Mouse (Mus musculus) hindbrain, embryonic 16.5 days (tissue): ENCODE data around the gene Lyl1. TPM values are rescaled to one million over a fixed set of nuclear protein-coding genes. Genes with fewer than 3 reads are reported as not detected.
"Not testable (repeated sequence)": the region's sequence is repeated elsewhere in the genome, so short reads cannot be mapped to it uniquely, and the experiment has no call there.

Experiments
- ATAC-seq: fragments of 200-750 bp; cut with Nextera tagmentation; 2 replicates; pipeline ENCODE4 v1.8.0; 2017; ENCODE audit warnings: moderate TSS enrichment, moderate library complexity
- H3K27ac ChIP-seq: fragments of 300-500 bp; sonication (generic); 2 replicates; pipeline ENCODE4 v1.5.1; 2014; ENCODE audit warnings: low read depth, mild to moderate bottlenecking, control low read depth, low read length, moderate library complexity
- H3K27me3 ChIP-seq: fragments of 300-500 bp; sonication (generic); replicated peaks from 2 replicates; pipeline ENCODE4 v1.6.1; 2014; ENCODE audit warnings: low read length; ENCODE audit not compliant: control insufficient read depth, insufficient read depth
- H3K36me3 ChIP-seq: fragments of 300-500 bp; sonication (generic); 2 replicates; pipeline ENCODE4 v1.6.1; 2014; ENCODE audit warnings: mild to moderate bottlenecking, low read length, moderate library complexity, mixed read lengths; ENCODE audit not compliant: control insufficient read depth, insufficient read depth
- H3K4me1 ChIP-seq: fragments of 300-500 bp; sonication (generic); 2 replicates; pipeline ENCODE4 v1.6.1; 2014; ENCODE audit warnings: low read depth, low read length; ENCODE audit not compliant: control insufficient read depth, insufficient read depth
- H3K4me2 ChIP-seq: fragments of 300-500 bp; sonication (generic); 2 replicates; pipeline ENCODE4 v1.6.1; 2014; ENCODE audit warnings: mild to moderate bottlenecking, low read length, control low read depth, moderate library complexity
- H3K4me3 ChIP-seq: fragments of 300-500 bp; sonication (generic); 2 replicates; pipeline ENCODE4 v1.5.1; 2014; ENCODE audit warnings: mild to moderate bottlenecking, low read length, control low read depth, moderate library complexity
- H3K9ac ChIP-seq: fragments of 300-500 bp; sonication (generic); 2 replicates; pipeline ENCODE4 v1.6.1; 2014; ENCODE audit warnings: low read depth, mild to moderate bottlenecking, control low read depth, low read length, moderate library complexity
- H3K9me3 ChIP-seq: fragments of 300-500 bp; sonication (generic); 2 replicates; pipeline ENCODE4 v1.6.1; 2014; ENCODE audit warnings: mild to moderate bottlenecking, low read length, moderate library complexity; ENCODE audit not compliant: control insufficient read depth
- WGBS: fragments of 180-500 bp; shearing (Covaris S2); extraction: QIAGEN DNeasy Blood & Tissue Kit; methylation state at CpG from one replicate; pipeline ENCODE4 v1.1.7; 2014; 5-methylcytosine and 5-hydroxymethylcytosine counted together
- polyA plus RNA-seq: library from polyadenylated mRNA; unstranded; fragments of >200 nt; fragmentation: Nextera tagmentation; extraction: Ambion mirVana; gene quantifications from 2 replicates; pipeline ENCODE4 v1.2.1, GENCODE M21; 2015

The Lyl1 gene
- polyA plus RNA-seq, 1 experiment from 2014 or later: 2.6 TPM

GRCm38 (mm10) chr8:84664566-84665384 lies 36.5 kb upstream of the Lyl1 start:
- 0 out of 2 replicates have a peak, but pooled peaks cover 2% of the 10 kb centered on the region for H3K27me3 ChIP-seq
- 0 out of 2 replicates have a peak, but pooled peaks cover 4% of the 10 kb centered on the region for H3K36me3 ChIP-seq
- no peaks in the 10 kb centered on the region for H3K9me3 ChIP-seq
- under 1% methylated on average over 29 of the region's 29 CpGs for WGBS
- peak; percentile 67 for ATAC-seq
- peaks cover 41% of the 10 kb centered on the region for H3K4me1 ChIP-seq
- H3K4me2 ChIP-seq: peak overlapping the region; percentile 79
- peak overlapping the region; percentile 67 for H3K4me3 ChIP-seq
- H3K27ac ChIP-seq: peak overlapping the region; percentile 90
- peak overlapping the region; percentile 74 for H3K9ac ChIP-seq

GRCm38 (mm10) chr8:84665385-84665893 lies 35.8 kb upstream of the Lyl1 start:
- H3K9me3 ChIP-seq: no peaks in the 10 kb centered on the region
- H3K4me1 ChIP-seq: peaks cover 35% of the 10 kb centered on the region
- H3K4me3 ChIP-seq: peak overlapping the region; percentile 67
- WGBS: 3% methylated on average over 14 of the region's 14 CpGs
- peak overlapping the region; percentile 74 for H3K9ac ChIP-seq
- peak overlapping the region; percentile 79 for H3K4me2 ChIP-seq
- H3K36me3 ChIP-seq: 0 out of 2 replicates have a peak, but pooled peaks cover 4% of the 10 kb centered on the region
- H3K27ac ChIP-seq: peak overlapping the region; percentile 90
- 0 out of 2 replicates have a peak, but pooled peaks cover 2% of the 10 kb centered on the region for H3K27me3 ChIP-seq
- ATAC-seq: peak; percentile 15

GRCm38 (mm10) chr8:84668081-84668480 lies 33.2 kb upstream of the Lyl1 start:
- H3K36me3 ChIP-seq: peaks cover 4% of the 10 kb centered on the region; the same call in 1 of the 2 replicates
- no peak overlapping the region for H3K4me2 ChIP-seq
- peaks cover 15% of the 10 kb centered on the region for H3K4me1 ChIP-seq
- no peak for ATAC-seq
- H3K9ac ChIP-seq: no peak overlapping the region
- H3K27ac ChIP-seq: no peak overlapping the region
- H3K4me3 ChIP-seq: no peak overlapping the region
- no peaks in the 10 kb centered on the region for H3K27me3 ChIP-seq
- no peaks in the 10 kb centered on the region for H3K9me3 ChIP-seq
- 63% methylated on average over 1 of the region's 1 CpGs for WGBS

- no peaks in the 10 kb centered on the region for H3K27me3 ChIP-seq
- H3K36me3 ChIP-seq: peaks cover 4% of the 10 kb centered on the region; the same call in 1 of the 2 replicates
- H3K9me3 ChIP-seq: no peaks in the 10 kb centered on the region
- ATAC-seq: no peak
- WGBS: 85% methylated on average over 6 of the region's 6 CpGs
- H3K4me3 ChIP-seq: no peak overlapping the region
- no peak overlapping the region for H3K4me2 ChIP-seq
- H3K27ac ChIP-seq: no peak overlapping the region
- H3K4me1 ChIP-seq: peaks cover 11% of the 10 kb centered on the region
- no peak overlapping the region for H3K9ac ChIP-seq
Measured at GRCm38 (mm10) chr8:84668731-84669485, 32.3 kb upstream of the Lyl1 start.

- not testable (repeated sequence) for H3K9me3 ChIP-seq, H3K4me2 ChIP-seq, H3K27ac ChIP-seq, H3K4me3 ChIP-seq, ATAC-seq, H3K9ac ChIP-seq, H3K27me3 ChIP-seq, H3K4me1 ChIP-seq
- peaks cover 13% of the 10 kb centered on the region for H3K36me3 ChIP-seq
- 91% methylated on average over 4 of the region's 5 CpGs for WGBS
Measured at GRCm38 (mm10) chr8:84670295-84671006, 30.8 kb upstream of the Lyl1 start.

- WGBS: 95% methylated on average over 5 of the region's 5 CpGs
Measured at GRCm38 (mm10) chr8:84677305-84677704, 24.0 kb upstream of the Lyl1 start.

GRCm38 (mm10) chr8:84681476-84681875 lies 19.8 kb upstream of the Lyl1 start:
- Histone ChIP-seq H3K9me3 (no peaks in the 10 kb centered on the region), H3K27me3 (no peaks in the 10 kb centered on the region), H3K4me1 (peaks cover 19% of the 10 kb centered on the region), H3K27ac (no peak overlapping the region), H3K36me3 (no peaks in the 10 kb centered on the region; the same call in 1 of the 2 replicates), H3K9ac (no peak overlapping the region), H3K4me2 (no peak overlapping the region), H3K4me3 (no peak overlapping the region)
- WGBS: 83% methylated on average over 2 of the region's 2 CpGs
- ATAC-seq: no peak

More at GRCm38 (mm10) chr8:84677305-84677704, 24.0 kb upstream of the Lyl1 start:
- Histone ChIP-seq H3K27ac (no peak overlapping the region), H3K36me3 (peaks cover 14% of the 10 kb centered on the region), H3K27me3 (no peaks in the 10 kb centered on the region), H3K4me2 (no peak overlapping the region), H3K4me1 (no peaks in the 10 kb centered on the region; the same call in 1 of the 2 replicates), H3K9ac (no peak overlapping the region), H3K4me3 (no peak overlapping the region), H3K9me3 (no peaks in the 10 kb centered on the region)
- ATAC-seq: no peak

GRCm38 (mm10) chr8:84682257-84682656 lies 19.0 kb upstream of the Lyl1 start:
- WGBS: 85% methylated on average over 2 of the region's 2 CpGs
- H3K9ac ChIP-seq: no peak overlapping the region
- peaks cover 21% of the 10 kb centered on the region for H3K4me1 ChIP-seq
- no peak overlapping the region for H3K27ac ChIP-seq
- no peaks in the 10 kb centered on the region for H3K9me3 ChIP-seq
- no peaks in the 10 kb centered on the region; the same call in 1 of the 2 replicates for H3K36me3 ChIP-seq
- H3K4me2 ChIP-seq: no peak overlapping the region
- H3K4me3 ChIP-seq: no peak overlapping the region
- no peak for ATAC-seq
- no peaks in the 10 kb centered on the region for H3K27me3 ChIP-seq
